Mouse (Mus musculus): Measurements from ENCODE around the gene Mxd3. TPM values are rescaled to one million over a fixed set of nuclear protein-coding genes. Genes with fewer than 3 reads are reported as not detected.

Gene Mxd3
- polyA plus RNA-seq (2015; fragmentation: Nextera tagmentation; extraction: Ambion mirVana), result 36.7 and 38.4 TPM in 2 replicates

GRCm38 (mm10) chr13:55329683-55330566, at the start of gene Mxd3:
Mxd3 (minus strand) TSS chr13:55329823.

GRCm38 (mm10) chr13:55369531-55370114, 40.0 kb upstream of the Mxd3 start, which contains the start of gene Rgs14:
Rgs14 (plus strand) TSS chr13:55369732.

GRCm38 (mm10) chr13:55362453-55363060, 32.9 kb upstream of the Mxd3 start, which contains the start of gene Lman2:
Lman2 (minus strand) TSS chr13:55362783.

GRCm38 (mm10) chr13:55321434-55322129, 8.0 kb downstream of the Mxd3 start, which contains the start of gene Rab24:
Rab24 (minus strand) TSS chr13:55321946.

GRCm38 (mm10) chr13:55319931-55320533, 9.6 kb downstream of the Mxd3 start, which contains the start of gene Prelid1:
Prelid1 (plus strand) TSS chr13:55320500.

Other genes starting within 250 kb of the Mxd3 start
- gene Uimc1, start 229.5 kb downstream of the Mxd3 start, polyA plus RNA-seq (2015; fragmentation: Nextera tagmentation; extraction: Ambion mirVana), result 24.0 and 28.3 TPM in 2 replicates
- 9.0 and 9.7 TPM in 2 replicates for gene Zfp346, start 224.5 kb downstream of the Mxd3 start, polyA plus RNA-seq (2015; fragmentation: Nextera tagmentation; extraction: Ambion mirVana)
- gene Gm17617, start 196.3 kb downstream of the Mxd3 start, polyA plus RNA-seq (2015; fragmentation: Nextera tagmentation; extraction: Ambion mirVana), result not detected in 2 replicates
- 2.5 and 4.5 TPM in 2 replicates for gene Fgfr4, start 177.2 kb downstream of the Mxd3 start, polyA plus RNA-seq (2015; fragmentation: Nextera tagmentation; extraction: Ambion mirVana)
- gene Nsd1, start 120.0 kb downstream of the Mxd3 start, polyA plus RNA-seq (2015; fragmentation: Nextera tagmentation; extraction: Ambion mirVana), result 33.2 and 37.8 TPM in 2 replicates
- gene Prelid1, start 9.3 kb downstream of the Mxd3 start, polyA plus RNA-seq (2015; fragmentation: Nextera tagmentation; extraction: Ambion mirVana), result 187 and 204 TPM in 2 replicates
- 63.1 and 67.9 TPM in 2 replicates for gene Rab24, start 7.9 kb downstream of the Mxd3 start, polyA plus RNA-seq (2015; fragmentation: Nextera tagmentation; extraction: Ambion mirVana)
- 62.5 and 62.6 TPM in 2 replicates for gene Lman2, start 33.0 kb upstream of the Mxd3 start, polyA plus RNA-seq (2015; fragmentation: Nextera tagmentation; extraction: Ambion mirVana)
- 7.7 and 10.3 TPM in 2 replicates for gene Rgs14, start 39.9 kb upstream of the Mxd3 start, polyA plus RNA-seq (2015; fragmentation: Nextera tagmentation; extraction: Ambion mirVana)
- not detected in 2 replicates for gene Slc34a1, start 68.4 kb upstream of the Mxd3 start, polyA plus RNA-seq (2015; fragmentation: Nextera tagmentation; extraction: Ambion mirVana)
- not detected in 2 replicates for gene Pfn3, start 85.4 kb upstream of the Mxd3 start, polyA plus RNA-seq (2015; fragmentation: Nextera tagmentation; extraction: Ambion mirVana)
- gene F12, start 97.0 kb upstream of the Mxd3 start, polyA plus RNA-seq (2015; fragmentation: Nextera tagmentation; extraction: Ambion mirVana), result 0.15 and 0.16 TPM in 2 replicates
- gene Grk6, start 115.2 kb upstream of the Mxd3 start, polyA plus RNA-seq (2015; fragmentation: Nextera tagmentation; extraction: Ambion mirVana), result 32.7 and 40.8 TPM in 2 replicates
- gene Prr7, start 134.4 kb upstream of the Mxd3 start, polyA plus RNA-seq (2015; fragmentation: Nextera tagmentation; extraction: Ambion mirVana), result 0.14 and 0.28 TPM in 2 replicates
- gene Dbn1, start 158.3 kb upstream of the Mxd3 start, polyA plus RNA-seq (2015; fragmentation: Nextera tagmentation; extraction: Ambion mirVana), result 16.3 and 20.8 TPM in 2 replicates
- 37.8 and 45.4 TPM in 2 replicates for gene Pdlim7, start 183.9 kb upstream of the Mxd3 start, polyA plus RNA-seq (2015; fragmentation: Nextera tagmentation; extraction: Ambion mirVana)
- 36.9 and 49.7 TPM in 2 replicates for gene Dok3, start 199.5 kb upstream of the Mxd3 start, polyA plus RNA-seq (2015; fragmentation: Nextera tagmentation; extraction: Ambion mirVana)
- 29.2 and 35.3 TPM in 2 replicates for gene Ddx41, start 206.8 kb upstream of the Mxd3 start, polyA plus RNA-seq (2015; fragmentation: Nextera tagmentation; extraction: Ambion mirVana)
- gene Fam193b, start 241.3 kb upstream of the Mxd3 start, polyA plus RNA-seq (2015; fragmentation: Nextera tagmentation; extraction: Ambion mirVana), result 15.4 and 18.8 TPM in 2 replicates
- gene Tmed9, start 243.9 kb upstream of the Mxd3 start, polyA plus RNA-seq (2015; fragmentation: Nextera tagmentation; extraction: Ambion mirVana), result 68.1 and 69.0 TPM in 2 replicates